Mouse (Mus musculus) neural tube, embryonic 14.5 days (tissue): Measurements from ENCODE around the gene Dcaf8. TPM values are rescaled to one million over a fixed set of nuclear protein-coding genes. Genes with fewer than 3 reads are reported as not detected.

ENCODE experiments used
- ATAC-seq: fragments of 200-750 bp; cut with Nextera tagmentation; 2 replicates; pipeline ENCODE4 v1.8.0; 2017; ENCODE audit warnings: low read depth, mild to moderate bottlenecking, moderate TSS enrichment, moderate library complexity
- H3K27ac ChIP-seq: fragments of 300-500 bp; sonication (generic); 2 replicates; pipeline ENCODE4 v1.5.1; 2014; ENCODE audit warnings: low read depth, mild to moderate bottlenecking, control low read depth, low read length, moderate library complexity, mixed read lengths
- H3K27me3 ChIP-seq: fragments of 300-500 bp; sonication (generic); 2 replicates; pipeline ENCODE4 v1.6.1; 2014; ENCODE audit warnings: low read length; ENCODE audit not compliant: control insufficient read depth, insufficient read depth
- H3K36me3 ChIP-seq: fragments of 300-500 bp; sonication (generic); 2 replicates; pipeline ENCODE4 v1.6.1; 2014; ENCODE audit warnings: low read length, mixed read lengths; ENCODE audit not compliant: control insufficient read depth, insufficient read depth
- H3K4me1 ChIP-seq: fragments of 300-500 bp; sonication (generic); 2 replicates; pipeline ENCODE4 v1.6.1; 2014; ENCODE audit warnings: low read length; ENCODE audit not compliant: control insufficient read depth, insufficient read depth
- H3K4me2 ChIP-seq: fragments of 300-500 bp; sonication (generic); 2 replicates; pipeline ENCODE4 v1.6.1; 2014; ENCODE audit warnings: mild to moderate bottlenecking, low read depth, low read length, control low read depth
- H3K4me3 ChIP-seq: fragments of 300-500 bp; sonication (generic); 2 replicates; pipeline ENCODE4 v1.5.1; 2014; ENCODE audit warnings: low read depth, low read length, control low read depth, mixed read lengths
- H3K9ac ChIP-seq: fragments of 300-500 bp; sonication (generic); replicated peaks from 2 replicates; pipeline ENCODE4 v1.6.1; 2014; ENCODE audit warnings: low read depth, mild to moderate bottlenecking, control low read depth, low read length, mixed read lengths
- H3K9me3 ChIP-seq: fragments of 300-500 bp; sonication (generic); 2 replicates; pipeline ENCODE4 v1.6.1; 2016; ENCODE audit warnings: low read length; ENCODE audit not compliant: control insufficient read depth
- WGBS: fragments of 180-500 bp; shearing (Covaris S2); extraction: QIAGEN DNeasy Blood & Tissue Kit; methylation state at CpG from one replicate; pipeline ENCODE4 v1.1.7; 2014; 5-methylcytosine and 5-hydroxymethylcytosine counted together
- polyA plus RNA-seq: library from polyadenylated mRNA; unstranded; fragments of >200 nt; fragmentation: Nextera tagmentation; extraction: Ambion mirVana; gene quantifications from 2 replicates; pipeline ENCODE4 v1.2.1, GENCODE M21; 2014

Dcaf8 gene
- polyA plus RNA-seq, 1 experiment from 2014 or later, result 72.3 TPM

DNA sequence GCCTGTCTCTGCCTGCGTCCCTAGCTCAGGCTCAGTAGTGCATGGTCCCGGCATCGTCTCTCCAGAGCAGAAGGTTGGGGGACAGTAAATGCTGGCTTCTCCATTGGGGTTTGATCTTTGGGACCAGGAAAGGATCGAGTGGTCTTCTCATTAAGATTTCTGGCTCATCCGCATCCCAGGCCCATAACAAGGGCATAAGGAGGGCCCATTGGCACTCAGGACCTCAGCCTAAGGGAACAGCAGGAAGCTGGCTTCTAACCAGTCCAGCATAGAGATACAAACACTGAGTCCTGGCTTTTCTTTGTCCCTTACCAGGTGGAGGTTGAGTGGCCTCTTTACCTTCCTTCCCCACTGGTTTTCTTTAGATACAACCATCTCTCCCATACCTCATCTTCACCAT lies 50.0 kb downstream of the Dcaf8 start:
- H3K27ac ChIP-seq, result no peak overlapping the region
- H3K36me3 ChIP-seq, result peaks cover 65% of the 10 kb centered on the region
- H3K27me3 ChIP-seq, result no peaks in the 10 kb centered on the region

DNA sequence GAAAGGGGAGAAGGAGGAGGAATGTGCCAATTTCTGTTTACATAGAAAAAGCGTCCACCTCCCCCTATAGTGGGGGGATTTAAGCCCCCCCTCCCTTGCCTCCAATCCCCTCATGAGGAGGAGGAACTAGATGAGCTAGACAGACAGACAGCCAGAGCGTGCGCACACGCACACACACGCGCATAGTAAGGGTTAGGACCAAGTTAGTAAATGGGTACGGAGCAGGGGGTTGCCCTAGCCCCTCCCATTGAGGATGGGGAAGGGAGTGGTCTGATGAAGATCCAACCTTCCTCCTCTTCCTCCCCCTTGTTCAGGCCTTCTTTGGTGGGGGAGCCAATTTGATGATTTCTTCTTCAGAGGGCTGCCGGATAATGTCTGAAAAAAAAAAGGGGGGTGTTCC lies 50.4 kb downstream of the Dcaf8 start:
- H3K36me3 ChIP-seq, result peaks cover 65% of the 10 kb centered on the region
- no peak overlapping the region for H3K27ac ChIP-seq
- H3K9me3 ChIP-seq, result no peaks in the 10 kb centered on the region
- no peak overlapping the region for H3K4me3 ChIP-seq
- H3K4me2 ChIP-seq, result no peak overlapping the region
- H3K27me3 ChIP-seq, result no peaks in the 10 kb centered on the region
- H3K4me1 ChIP-seq, result peaks cover 31% of the 10 kb centered on the region
- 91% methylated on average over 8 of the region's 8 CpGs for WGBS
- no peak for ATAC-seq
- no peak overlapping the region for H3K9ac ChIP-seq

More for the DNA sequence above, 50.0 kb downstream of the Dcaf8 start:
- peaks cover 27% of the 10 kb centered on the region for H3K4me1 ChIP-seq
- H3K4me3 ChIP-seq, result no peak overlapping the region
- no peaks in the 10 kb centered on the region for H3K9me3 ChIP-seq
- H3K4me2 ChIP-seq, result no peak overlapping the region
- no peak overlapping the region for H3K9ac ChIP-seq
- no peak for ATAC-seq
- WGBS, result 84% methylated on average over 5 of the region's 5 CpGs

DNA sequence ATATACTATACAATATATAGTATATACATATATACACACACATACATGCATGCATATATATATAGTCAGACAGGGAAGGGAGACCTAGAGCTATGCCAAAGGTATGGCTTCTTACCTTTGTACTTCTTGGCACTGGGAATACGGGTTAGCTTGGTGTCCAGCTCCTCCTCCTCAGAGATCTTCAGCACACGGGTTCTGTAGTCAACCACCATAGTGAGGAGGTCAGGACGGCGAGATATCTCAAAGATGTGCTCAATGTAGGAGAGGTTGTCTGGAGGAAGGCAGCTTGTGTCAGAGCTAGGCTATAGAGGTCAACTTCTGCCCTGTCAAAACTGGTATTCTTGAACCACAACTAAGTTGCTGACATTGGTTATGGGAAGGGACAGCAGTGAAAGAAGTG lies 51.1 kb downstream of the Dcaf8 start:
- Histone ChIP-seq H3K9ac (no peak overlapping the region), H3K36me3 (peaks cover 61% of the 10 kb centered on the region), H3K4me3 (no peak overlapping the region), H3K27me3 (no peaks in the 10 kb centered on the region), H3K4me2 (no peak overlapping the region), H3K4me1 (peaks cover 38% of the 10 kb centered on the region), H3K9me3 (no peaks in the 10 kb centered on the region), H3K27ac (no peak overlapping the region)
- ATAC-seq, result no peak
- WGBS, result 94% methylated on average over 4 of the region's 4 CpGs

DNA sequence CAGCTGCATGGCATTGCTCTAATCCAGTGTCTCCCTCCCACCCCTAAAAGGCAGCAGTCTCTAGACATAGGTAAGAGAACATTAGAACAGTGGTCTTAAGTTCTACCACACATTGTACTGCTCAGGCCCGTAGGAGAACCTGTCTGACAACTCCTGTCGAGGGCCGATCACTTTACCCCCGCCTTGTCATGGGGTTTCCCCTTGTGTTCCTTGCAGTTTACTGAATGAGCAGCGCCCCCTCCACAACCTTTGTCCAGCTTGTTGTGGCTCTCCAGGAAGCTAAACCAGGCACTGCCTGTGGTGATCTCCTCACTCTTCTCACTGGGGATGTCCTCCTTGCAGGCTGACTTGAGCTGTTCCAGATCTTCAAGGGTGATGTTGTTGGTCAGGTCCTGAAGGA lies 52.3 kb downstream of the Dcaf8 start:
- Histone ChIP-seq H3K4me3 (no peak overlapping the region), H3K9me3 (no peaks in the 10 kb centered on the region), H3K4me2 (peak overlapping the region; percentile 6; the same call in 1 of the 2 replicates), H3K36me3 (peaks cover 49% of the 10 kb centered on the region), H3K27me3 (no peaks in the 10 kb centered on the region), H3K27ac (peak overlapping the region; percentile 86), H3K9ac (no peak overlapping the region), H3K4me1 (peaks cover 49% of the 10 kb centered on the region)
- whole genome bisulfite sequencing, result 84% methylated on average over 5 of the region's 5 CpGs
- no peak for ATAC-seq

DNA sequence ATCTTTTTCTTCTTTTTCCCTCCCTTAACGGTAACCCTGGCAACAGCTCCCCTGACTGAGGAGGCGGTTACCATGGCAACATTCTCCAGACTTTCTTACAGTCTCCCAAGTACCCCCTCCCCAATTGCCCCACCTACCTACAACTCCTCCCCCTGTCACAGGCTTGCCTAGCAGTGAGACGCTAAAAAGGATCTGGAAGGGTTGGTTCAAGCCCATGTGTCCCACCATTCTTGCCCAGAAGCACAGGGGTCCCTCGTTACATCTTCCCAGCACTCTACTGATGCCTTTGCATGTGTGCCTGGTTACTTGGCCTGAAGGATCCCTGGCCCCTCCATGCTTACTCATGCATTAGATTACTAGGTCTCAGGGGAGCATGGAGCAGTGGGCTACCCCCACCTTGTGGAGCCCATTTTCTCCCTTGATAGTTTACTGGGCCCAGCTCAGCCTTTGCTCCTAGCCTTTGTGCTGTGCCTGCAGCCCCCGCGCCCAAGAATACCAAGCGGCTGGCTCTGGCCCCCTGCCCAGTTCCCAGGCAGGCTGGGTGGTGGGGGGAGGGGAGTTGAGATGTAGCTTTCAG lies 53.1 kb downstream of the Dcaf8 start:
- Histone ChIP-seq H3K27ac (peak overlapping the region; percentile 86), H3K36me3 (peaks cover 42% of the 10 kb centered on the region), H3K9me3 (no peaks in the 10 kb centered on the region), H3K9ac (no peak overlapping the region; the same call in 1 of the 2 replicates), H3K4me1 (peaks cover 57% of the 10 kb centered on the region), H3K4me3 (no peak overlapping the region), H3K4me2 (peak overlapping the region; percentile 34; the same call in 1 of the 2 replicates), H3K27me3 (no peaks in the 10 kb centered on the region)
- peak; percentile 64 for ATAC-seq
- 19% methylated on average over 7 of the region's 7 CpGs for WGBS

DNA sequence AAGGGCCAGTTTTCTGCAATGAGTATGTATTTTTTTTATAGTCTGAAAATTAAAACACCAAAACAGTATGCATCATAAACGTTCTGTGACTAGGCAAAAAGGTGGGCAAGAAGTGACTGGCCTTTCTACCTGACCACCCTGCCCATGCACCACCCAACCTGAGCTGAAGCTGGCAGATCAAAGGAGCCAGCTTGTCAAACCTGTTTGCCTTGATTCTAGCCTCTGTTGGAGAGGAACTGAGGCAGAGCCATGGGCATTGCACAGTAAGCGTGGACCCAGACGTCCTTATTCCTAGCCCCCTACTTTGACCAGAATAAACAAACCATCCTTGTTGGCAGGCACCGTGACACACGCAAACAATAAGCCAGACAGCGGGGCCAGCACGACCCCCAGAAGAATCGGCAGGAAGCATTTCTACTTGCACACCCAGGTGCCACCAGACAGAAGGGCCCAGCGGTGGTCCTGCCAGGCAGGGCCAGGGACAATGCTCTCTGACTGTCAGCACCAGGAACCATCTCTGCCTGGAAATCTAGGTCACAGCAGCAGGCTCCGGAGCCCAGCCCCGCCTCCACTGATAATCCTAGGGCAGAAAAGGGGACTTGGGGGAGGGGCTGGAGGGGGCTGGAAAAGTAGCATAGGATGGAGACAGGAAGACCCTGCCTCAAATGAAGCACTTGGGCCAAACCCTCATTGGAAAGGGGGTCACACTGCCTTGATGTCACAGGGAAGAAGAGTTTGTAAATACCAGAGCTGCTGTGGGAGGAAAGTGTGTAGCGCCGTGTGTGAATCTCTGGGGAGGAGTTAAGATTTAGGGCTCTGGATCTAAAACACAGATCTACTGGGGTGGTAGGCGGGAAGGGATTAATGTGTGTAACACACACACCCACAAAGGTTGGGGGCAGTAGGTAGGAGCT lies 54.3 kb downstream of the Dcaf8 start:
- 6% methylated on average over 14 of the region's 14 CpGs for WGBS
- Histone ChIP-seq H3K9me3 (no peaks in the 10 kb centered on the region), H3K27ac (peak overlapping the region; percentile 86), H3K27me3 (no peaks in the 10 kb centered on the region), H3K4me1 (peaks cover 63% of the 10 kb centered on the region), H3K4me3 (peak overlapping the region; percentile 1; the same call in 1 of the 2 replicates), H3K9ac (peak overlapping the region; percentile 41; the same call in 1 of the 2 replicates), H3K36me3 (peaks cover 30% of the 10 kb centered on the region), H3K4me2 (peak overlapping the region; percentile 42)
- no peak for ATAC-seq

DNA sequence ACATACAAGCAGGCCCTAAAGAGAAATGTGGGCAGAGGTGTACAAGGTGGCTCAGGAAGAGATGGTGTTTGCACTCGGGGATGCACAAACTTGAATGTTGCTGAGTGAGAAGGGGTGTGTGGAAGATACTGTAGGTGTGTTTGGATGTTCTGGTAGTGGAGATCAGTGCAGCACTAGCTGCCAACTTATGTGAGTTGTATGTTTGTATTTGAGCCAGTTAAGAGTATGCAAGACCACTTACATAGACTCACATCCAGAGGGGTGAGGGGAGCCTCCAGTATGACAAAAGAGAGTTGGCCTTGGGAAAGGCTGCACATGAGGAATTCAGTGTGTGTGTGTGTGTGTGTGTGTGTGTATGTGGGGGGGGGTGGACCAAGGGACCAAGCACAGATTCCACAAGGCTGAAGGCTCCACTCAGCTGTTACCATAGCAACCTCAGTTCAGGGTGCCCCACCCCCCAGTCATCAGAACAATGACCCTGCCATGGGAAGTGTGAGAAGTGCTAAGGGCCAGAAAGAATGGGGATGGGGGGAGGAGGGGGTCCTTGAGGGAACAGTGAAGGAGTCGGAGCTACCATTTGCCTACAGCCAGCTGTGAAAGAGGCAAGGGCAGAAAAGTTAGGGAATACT lies 55.1 kb downstream of the Dcaf8 start:
- Histone ChIP-seq H3K9ac (no peak overlapping the region), H3K4me3 (no peak overlapping the region), H3K36me3 (peaks cover 23% of the 10 kb centered on the region), H3K4me1 (peaks cover 66% of the 10 kb centered on the region), H3K27me3 (no peaks in the 10 kb centered on the region), H3K4me2 (peak overlapping the region; percentile 74), H3K27ac (peak overlapping the region; percentile 86), H3K9me3 (no peaks in the 10 kb centered on the region)
- 14% methylated on average over 2 of the region's 2 CpGs for WGBS
- peak; percentile 15; the same call in 1 of the 2 replicates for ATAC-seq

DNA sequence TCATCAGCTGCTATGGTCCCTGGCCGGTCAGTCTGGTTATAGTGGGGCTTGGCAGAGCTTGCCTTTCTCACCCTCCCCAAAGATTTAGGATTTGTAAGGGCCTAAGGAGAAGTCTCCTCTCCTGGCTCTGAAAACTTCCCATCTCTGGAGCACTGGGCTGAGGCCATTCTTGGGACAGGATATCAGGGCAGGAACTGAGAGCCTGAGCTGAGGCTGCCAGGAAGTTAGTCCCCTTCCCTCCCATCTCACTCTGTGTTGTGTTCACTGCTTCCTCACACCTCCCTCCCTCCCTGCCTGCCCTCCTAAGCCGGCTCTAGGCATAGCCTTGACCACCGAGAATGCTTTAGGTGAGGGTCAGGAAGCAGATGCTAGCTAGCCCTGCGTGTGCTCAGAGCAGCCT lies 55.7 kb downstream of the Dcaf8 start:
- WGBS, result 0% methylated on average over 4 of the region's 4 CpGs
- H3K27me3 ChIP-seq, result no peaks in the 10 kb centered on the region
- ATAC-seq, result no peak

More for the DNA sequence above, 55.7 kb downstream of the Dcaf8 start:
- Histone ChIP-seq H3K4me3 (no peak overlapping the region; the same call in 1 of the 2 replicates), H3K36me3 (peaks cover 18% of the 10 kb centered on the region), H3K4me1 (peaks cover 66% of the 10 kb centered on the region), H3K9me3 (no peaks in the 10 kb centered on the region), H3K9ac (peak overlapping the region; percentile 25; the same call in 1 of the 2 replicates), H3K4me2 (peak overlapping the region; percentile 74), H3K27ac (peak overlapping the region; percentile 86)
